Mouse (Mus musculus) CH12.LX (cell line): ENCODE data around the gene Cnpy4. TPM values are rescaled to one million over a fixed set of nuclear protein-coding genes. Genes with fewer than 3 reads are reported as not detected.

ENCODE experiments used
- DNase-seq: peaks from one replicate; pipeline ENCODE4 v3.0.0-alpha.2; 2013; ENCODE audit errors: extremely low read depth
- H3K27ac ChIP-seq: 2 replicates; pipeline ENCODE4 v1.5.1; 2012; ENCODE audit warnings: low read depth, mild to moderate bottlenecking, control low read depth, moderate library complexity; ENCODE audit not compliant: insufficient read depth
- H3K27me3 ChIP-seq: replicated peaks from 2 replicates; pipeline ENCODE3; 2012; ENCODE audit warnings: inconsistent platforms
- H3K36me3 ChIP-seq, 2 experiments: replicated peaks in 1 of 2; 2 replicates each; pipeline versions ENCODE3 to v1.6.1; 2012; ENCODE audit warnings: inconsistent platforms in 1 of 2, low read length in 1 of 2, mild to moderate bottlenecking in 1 of 2, mixed read lengths in 1 of 2, moderate library complexity in 1 of 2; ENCODE audit not compliant: control insufficient read depth in 1 of 2, insufficient read depth in 1 of 2
- H3K4me1 ChIP-seq, 2 experiments: 2 replicates each; pipeline ENCODE4 v1.6.1; 2012; ENCODE audit warnings: inconsistent platforms in 1 of 2, moderate library complexity in 1 of 2; ENCODE audit not compliant: insufficient read depth in 2 of 2, control insufficient read depth in 1 of 2
- H3K4me2 ChIP-seq: 2 replicates; pipeline ENCODE4 v1.6.1; 2012; ENCODE audit warnings: low read depth, mild to moderate bottlenecking, control low read depth; ENCODE audit not compliant: poor library complexity, insufficient read depth, severe bottlenecking
- H3K4me3 ChIP-seq, 3 experiments: fragments of 150-350 bp in 1 of 3; sonication (generic) in 1 of 3; replicated peaks in 1 of 3; 2 replicates each; pipeline versions ENCODE3 to v1.5.1; 2011 to 2012; ENCODE audit warnings: low read depth in 2 of 3, low read length in 2 of 3, mild to moderate bottlenecking in 2 of 3, moderate library complexity in 2 of 3, control low read depth in 1 of 3, improper control_type of control experiment in 1 of 3, inconsistent platforms in 1 of 3, mixed read lengths in 1 of 3; ENCODE audit not compliant: poor library complexity in 1 of 3
- H3K79me2 ChIP-seq: replicated peaks from 2 replicates; pipeline ENCODE4 v1.6.1; 2012; ENCODE audit warnings: mild to moderate bottlenecking, moderate library complexity; ENCODE audit not compliant: control insufficient read depth, poor library complexity, insufficient read depth, severe bottlenecking; ENCODE audit errors: extremely low read depth
- H3K9ac ChIP-seq: 2 replicates; pipeline ENCODE4 v1.6.1; 2012; ENCODE audit warnings: low read depth, mild to moderate bottlenecking, control low read depth, moderate library complexity; ENCODE audit not compliant: insufficient read depth
- H3K9me3 ChIP-seq: replicated peaks from 2 replicates; pipeline ENCODE3; 2012; ENCODE audit warnings: low read length, inconsistent platforms, mixed read lengths
- BHLHE40 ChIP-seq: IDR thresholded peaks from 2 replicates; pipeline ENCODE4 v1.6.1; 2011; ENCODE audit warnings: mild to moderate bottlenecking, low read depth, low read length, improper control_type of control experiment
- CHD1 ChIP-seq: IDR thresholded peaks from 2 replicates; pipeline ENCODE4 v1.6.1; 2012; ENCODE audit warnings: low read depth, low read length, improper control_type of control experiment, inconsistent platforms
- CHD2 ChIP-seq: IDR thresholded peaks from 2 replicates; pipeline ENCODE4 v1.6.1; 2011; ENCODE audit warnings: low read length, improper control_type of control experiment
- CTCF ChIP-seq, 2 experiments: IDR thresholded peaks in 1 of 2; conservative IDR thresholded peaks in 1 of 2; 2 replicates each; pipeline ENCODE4 v1.5.1; 2011 to 2012; ENCODE audit warnings: low read depth in 2 of 2, low read length in 2 of 2, improper control_type of control experiment in 1 of 2, inconsistent platforms in 1 of 2, mild to moderate bottlenecking in 1 of 2, moderate library complexity in 1 of 2
- E2F4 ChIP-seq: IDR thresholded peaks from 2 replicates; pipeline ENCODE4 v1.6.1; 2011; ENCODE audit warnings: low read depth, low read length, improper control_type of control experiment; ENCODE audit not compliant: insufficient replicate concordance
- ELF1 ChIP-seq: IDR thresholded peaks from 2 replicates; pipeline ENCODE4 v1.6.1; 2014; ENCODE audit warnings: low read depth, mild to moderate bottlenecking, inconsistent platforms, low read length, improper control_type of control experiment
- EP300 ChIP-seq: IDR thresholded peaks from 2 replicates; pipeline ENCODE4 v1.6.1; 2011; ENCODE audit warnings: low read length, improper control_type of control experiment
- ETS1 ChIP-seq: conservative IDR thresholded peaks from 2 replicates; pipeline ENCODE4 v1.6.1; 2012; ENCODE audit warnings: low read depth, mild to moderate bottlenecking, inconsistent platforms, low read length, improper control_type of control experiment, moderate library complexity
- GABPA ChIP-seq: IDR thresholded peaks from 2 replicates; pipeline ENCODE4 v1.6.1; 2012; ENCODE audit warnings: low read depth, low read length, improper control_type of control experiment, inconsistent platforms; ENCODE audit not compliant: insufficient replicate concordance
- HCFC1 ChIP-seq: IDR thresholded peaks from 2 replicates; pipeline ENCODE4 v1.6.1; 2012; ENCODE audit warnings: low read depth, mild to moderate bottlenecking, inconsistent platforms, low read length, improper control_type of control experiment
- IRF4 ChIP-seq: IDR thresholded peaks from 2 replicates; pipeline ENCODE4 v1.6.1; 2014; ENCODE audit warnings: low read depth, mild to moderate bottlenecking, inconsistent platforms, low read length, improper control_type of control experiment
- JUN ChIP-seq: IDR thresholded peaks from 2 replicates; pipeline ENCODE4 v1.6.1; 2011; ENCODE audit warnings: low read depth, mild to moderate bottlenecking, low read length, improper control_type of control experiment, moderate library complexity; ENCODE audit not compliant: insufficient read depth
- JUND ChIP-seq: conservative IDR thresholded peaks from 2 replicates; pipeline ENCODE4 v1.6.1; 2011; ENCODE audit warnings: low read depth, low read length, improper control_type of control experiment
- KAT2A ChIP-seq: IDR thresholded peaks from 2 replicates; pipeline ENCODE4 v1.6.1; 2012; ENCODE audit warnings: low read length, improper control_type of control experiment, inconsistent platforms; ENCODE audit not compliant: insufficient replicate concordance
- MAFK ChIP-seq: IDR thresholded peaks from 2 replicates; pipeline ENCODE4 v1.6.1; 2011; ENCODE audit warnings: low read length, improper control_type of control experiment; ENCODE audit not compliant: insufficient replicate concordance
- MAX ChIP-seq: IDR thresholded peaks from 2 replicates; pipeline ENCODE4 v1.6.1; 2011; ENCODE audit warnings: low read length, improper control_type of control experiment
- MAZ ChIP-seq: IDR thresholded peaks from 2 replicates; pipeline ENCODE4 v1.6.1; 2012; ENCODE audit warnings: low read depth, mild to moderate bottlenecking, inconsistent platforms, low read length, improper control_type of control experiment, moderate library complexity
- MEF2A ChIP-seq: IDR thresholded peaks from 2 replicates; pipeline ENCODE4 v1.6.1; 2014; ENCODE audit warnings: low read depth, mild to moderate bottlenecking, inconsistent platforms, low read length, improper control_type of control experiment, borderline replicate concordance
- MXI1 ChIP-seq: IDR thresholded peaks from 2 replicates; pipeline ENCODE4 v1.6.1; 2011; ENCODE audit warnings: mild to moderate bottlenecking, low read depth, low read length, improper control_type of control experiment
- MYC ChIP-seq: IDR thresholded peaks from 2 replicates; pipeline ENCODE4 v1.6.1; 2011; ENCODE audit warnings: low read depth, mild to moderate bottlenecking, improper control_type of control experiment, low read length
- NELFE ChIP-seq: IDR thresholded peaks from 2 replicates; pipeline ENCODE4 v1.6.1; 2011; ENCODE audit warnings: low read depth, low read length, improper control_type of control experiment
- NRF1 ChIP-seq: IDR thresholded peaks from 2 replicates; pipeline ENCODE4 v1.6.1; 2014; ENCODE audit warnings: low read depth, mild to moderate bottlenecking, inconsistent platforms, low read length, improper control_type of control experiment, moderate library complexity
- PAX5 ChIP-seq: IDR thresholded peaks from 2 replicates; pipeline ENCODE4 v1.6.1; 2012; ENCODE audit warnings: low read length, inconsistent platforms, mixed read lengths
- POLR2A ChIP-seq: IDR thresholded peaks from 2 replicates; pipeline ENCODE4 v1.6.1; 2011; ENCODE audit warnings: low read depth, mild to moderate bottlenecking, improper control_type of control experiment, low read length
- POLR2AphosphoS2 ChIP-seq: IDR thresholded peaks from 2 replicates; pipeline ENCODE4 v1.6.1; 2011; ENCODE audit warnings: low read depth, low read length, improper control_type of control experiment
- RAD21 ChIP-seq: IDR thresholded peaks from 2 replicates; pipeline ENCODE4 v1.6.1; 2011; ENCODE audit warnings: low read depth, mild to moderate bottlenecking, low read length, improper control_type of control experiment, moderate library complexity
- RCOR1 ChIP-seq: conservative IDR thresholded peaks from 2 replicates; pipeline ENCODE4 v1.6.1; 2012; ENCODE audit warnings: low read depth, mild to moderate bottlenecking, inconsistent platforms, low read length, improper control_type of control experiment
- SIN3A ChIP-seq: IDR thresholded peaks from 2 replicates; pipeline ENCODE4 v1.6.1; 2012; ENCODE audit warnings: low read length, improper control_type of control experiment, inconsistent platforms
- SMC3 ChIP-seq: IDR thresholded peaks from 2 replicates; pipeline ENCODE4 v1.6.1; 2011; ENCODE audit warnings: low read depth, low read length, improper control_type of control experiment
- TBP ChIP-seq: conservative IDR thresholded peaks from 2 replicates; pipeline ENCODE4 v1.6.1; 2011; ENCODE audit warnings: low read depth, low read length, improper control_type of control experiment
- TCF12 ChIP-seq: IDR thresholded peaks from 2 replicates; pipeline ENCODE4 v1.6.1; 2014; ENCODE audit warnings: low read depth, mild to moderate bottlenecking, inconsistent platforms, low read length, improper control_type of control experiment
- UBTF ChIP-seq: IDR thresholded peaks from 2 replicates; pipeline ENCODE4 v1.6.1; 2012; ENCODE audit warnings: low read depth, mild to moderate bottlenecking, inconsistent platforms, low read length, improper control_type of control experiment, moderate library complexity
- USF1 ChIP-seq: IDR thresholded peaks from 2 replicates; pipeline ENCODE4 v1.6.1; 2014; ENCODE audit warnings: low read depth, mild to moderate bottlenecking, inconsistent platforms, low read length, improper control_type of control experiment
- USF2 ChIP-seq: conservative IDR thresholded peaks from 2 replicates; pipeline ENCODE4 v1.6.1; 2011; ENCODE audit warnings: low read depth, low read length, improper control_type of control experiment
- ZC3H11A ChIP-seq: IDR thresholded peaks from 2 replicates; pipeline ENCODE4 v1.6.1; 2012; ENCODE audit warnings: low read depth, mild to moderate bottlenecking, inconsistent platforms, low read length, improper control_type of control experiment
- ZKSCAN1 ChIP-seq: IDR thresholded peaks from 2 replicates; pipeline ENCODE4 v1.6.1; 2012; ENCODE audit warnings: low read depth, inconsistent platforms, low read length, improper control_type of control experiment, borderline replicate concordance
- ZMIZ1 ChIP-seq: IDR thresholded peaks from 2 replicates; pipeline ENCODE4 v1.6.1; 2012; ENCODE audit warnings: low read depth, mild to moderate bottlenecking, inconsistent platforms, low read length, improper control_type of control experiment
- ZNF384 ChIP-seq: IDR thresholded peaks from 2 replicates; pipeline ENCODE4 v1.6.1; 2012; ENCODE audit warnings: low read depth, low read length, improper control_type of control experiment, inconsistent platforms
- dilution Hi-C: fragments of 300-500 bp; cut with MboI; formaldehyde crosslinking; loops from 2 replicates; pipeline ENCODE4 v1.14.3; 2020; ENCODE audit warnings: low sequenced_read_pairs; ENCODE audit not compliant: extremely low pct_unique_long_range_greater_than_20kb, extremely low pct_ligation_motif_present
- in situ Hi-C: fragments of 300-500 bp; cut with MboI; formaldehyde crosslinking; loops from 3 replicates; pipeline ENCODE4 v1.14.3; 2019; ENCODE audit warnings: low sequenced_read_pairs, low pct_ligation_motif_present, low pct_unique_long_range_greater_than_20kb, mixed read lengths
- polyA plus RNA-seq: library from polyadenylated mRNA; unstranded; fragments of >175 nt; gene quantifications from 2 replicates; pipeline ENCODE4 v1.2.1, GENCODE M21; 2012; ENCODE audit warnings: low read depth; ENCODE audit not compliant: insufficient read length
- total RNA-seq, 2 experiments: library from RNA; depleted of rRNA; stranded (reverse); fragments of 300-350 nt in 1 of 2; fragments of >200 nt in 1 of 2; gene quantifications; 2 replicates each; pipeline ENCODE4 v1.2.3; 2012 to 2014

The Cnpy4 gene
- total and polyA plus RNA-seq, 3 experiments: 19.2 to 24.9 (median 21.6) TPM

DNA sequence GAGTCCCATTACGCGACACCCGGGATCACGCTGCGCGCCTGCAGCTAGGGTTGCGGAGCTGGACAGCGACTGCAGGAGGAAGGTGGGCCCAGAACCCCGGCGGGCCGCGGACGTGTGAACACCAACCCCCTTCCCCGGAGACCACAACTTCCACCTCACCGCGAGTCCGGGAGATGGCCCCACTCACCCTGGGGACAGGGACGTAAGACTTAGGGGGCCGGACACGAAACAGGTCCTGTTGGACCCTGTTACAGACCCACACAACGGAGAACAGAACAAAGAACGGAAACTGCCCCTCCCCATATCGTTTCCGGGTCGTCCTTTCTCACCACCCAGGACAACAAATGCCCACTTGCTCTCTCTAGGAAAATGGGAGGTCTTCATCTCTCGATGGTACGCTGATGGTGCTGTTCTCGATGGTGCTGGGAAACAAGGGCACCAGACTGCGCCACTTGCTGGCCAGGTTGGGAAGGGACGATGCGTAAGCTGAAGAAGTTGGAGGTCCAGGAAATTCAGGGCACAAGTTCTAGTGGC is 31.8 kb upstream of the Cnpy4 start, which contains the start of gene Zfp113:
Zfp113 (minus strand) TSS at position 302 of the 534 bp plus-strand sequence.
- in situ Hi-C loops: no loop called here
- H3K36me3 ChIP-seq: peaks cover 13 to 25% of the 10 kb centered on the region in 2 experiments
- H3K4me1 ChIP-seq: peaks cover 0 to 17% of the 10 kb centered on the region in 2 experiments; a peak in 2 of 4 replicates
- H3K4me3 ChIP-seq: peak within 1 kb of the TSS; percentile 88 to 90 (median 89)
- TF ChIP-seq ZC3H11A (no peak), CHD2 (peak; percentile 78; the same call in 1 of the 2 replicates), EP300 (no peak), MXI1 (peak; percentile 89), SMC3 (peak; percentile 44), TCF12 (peak; percentile 72), NRF1 (peak; percentile 53), MAFK (no peak), POLR2AphosphoS2 (peak; percentile 40; the same call in 1 of the 2 replicates), ETS1 (peak; percentile 44; the same call in 1 of the 2 replicates), USF1 (no peak), HCFC1 (peak; percentile 95), JUND (0 out of 2 replicates have a peak, but pooled peaks have one; percentile 20), UBTF (no peak), MAZ (peak; percentile 98), MAX (peak; percentile 78), ZNF384 (no peak; the same call in 1 of the 2 replicates), CTCF (conservative IDR thresholded peaks at IDR 0.05 in 1 of 2, IDR thresholded peaks at IDR 0.05 in 1 of 2; ENCODE audit: low read depth in 2 of 2, low read length in 2 of 2) (peak; percentile 20 to 90; a peak in 2 of 4 replicates), JUN (no peak), GABPA (peak; percentile 91), PAX5 (no peak), ELF1 (peak; percentile 90), MEF2A (peak; percentile 79; the same call in 1 of the 2 replicates), RCOR1 (no peak), BHLHE40 (no peak), CHD1 (no peak), USF2 (no peak), ZMIZ1 (peak; percentile 39), SIN3A (peak; percentile 99), KAT2A (peak; percentile 90; the same call in 1 of the 2 replicates), POLR2A (peak; percentile 81), IRF4 (peak; percentile 79; the same call in 1 of the 2 replicates), MYC (peak; percentile 68; the same call in 1 of the 2 replicates), E2F4 (no peak), ZKSCAN1 (no peak), RAD21 (peak; percentile 28), TBP (peak; percentile 88), NELFE (peak; percentile 78)
- dilution Hi-C loops: no loop called here
- peak within 1 kb of the TSS; percentile 100 for H3K4me2 ChIP-seq
- peak within 1 kb of the TSS; percentile 30; the same call in 1 of the 2 replicates for H3K27ac ChIP-seq
- peak within 1 kb of the TSS; percentile 94 for H3K9ac ChIP-seq
- peaks cover 12% of the 10 kb centered on the region for H3K79me2 ChIP-seq
- no peaks in the 10 kb centered on the region for H3K9me3 ChIP-seq
- H3K27me3 ChIP-seq: no peaks in the 10 kb centered on the region
- peak; percentile 96 for DNase-seq
